Mouse (Mus musculus): ENCODE data around the gene Nat10.

Gene Nat10

GRCm38 (mm10) chr2:103687888-103688287, 73.2 kb downstream of the Nat10 start:
- DNase-seq = no peak

GRCm38 (mm10) chr2:103687143-103687542, 73.9 kb downstream of the Nat10 start:
- DNase-seq = no peak

GRCm38 (mm10) chr2:103685581-103685980, 75.5 kb downstream of the Nat10 start:
- no peak for DNase-seq

- DNase-seq = peak; percentile 30
These were observed 76.0 kb downstream of the Nat10 start for GRCm38 (mm10) chr2:103684926-103685577.

GRCm38 (mm10) chr2:103684431-103684830, 76.6 kb downstream of the Nat10 start:
- DNase-seq = no peak

GRCm38 (mm10) chr2:103682927-103683442, 78.1 kb downstream of the Nat10 start:
- DNase-seq = no peak

- no peak for DNase-seq
These were observed 78.8 kb downstream of the Nat10 start for GRCm38 (mm10) chr2:103682261-103682722.

- DNase-seq = no peak
These were observed 79.9 kb downstream of the Nat10 start for GRCm38 (mm10) chr2:103681149-103681548.

GRCm38 (mm10) chr2:103680364-103681110, 80.5 kb downstream of the Nat10 start:
- DNase-seq = no peak

GRCm38 (mm10) chr2:103678433-103678832, 82.6 kb downstream of the Nat10 start:
- peak; percentile 20 for DNase-seq

GRCm38 (mm10) chr2:103677614-103678369, 83.3 kb downstream of the Nat10 start:
- no peak for DNase-seq

GRCm38 (mm10) chr2:103676808-103677207, 84.3 kb downstream of the Nat10 start:
- DNase-seq = no peak

GRCm38 (mm10) chr2:103675391-103675790, 85.7 kb downstream of the Nat10 start:
- DNase-seq = no peak

- DNase-seq = no peak
These were observed 87.5 kb downstream of the Nat10 start for GRCm38 (mm10) chr2:103673609-103674008.

GRCm38 (mm10) chr2:103672573-103673119, 88.4 kb downstream of the Nat10 start:
- no peak for DNase-seq
